Mouse (Mus musculus) liver, embryonic 14.5 days (tissue): Measurements from ENCODE around the gene Myo18a. TPM values are rescaled to one million over a fixed set of nuclear protein-coding genes. Genes with fewer than 3 reads are reported as not detected.

Experiments used
- ATAC-seq: fragments of 200-750 bp; cut with Nextera tagmentation; 2 replicates; pipeline ENCODE4 v1.8.0; 2017; ENCODE audit warnings: moderate number of reproducible peaks, mild to moderate bottlenecking, moderate library complexity; ENCODE audit not compliant: insufficient read depth
- DNase-seq, 3 experiments: peaks; one replicate each; pipeline ENCODE4 v3.0.0-alpha.2; 2012 to 2013; ENCODE audit warnings: low read depth in 3 of 3, low spot score in 3 of 3
- H3K27ac ChIP-seq: fragments of 300-500 bp; sonication (generic); 2 replicates; pipeline ENCODE4 v1.5.1; 2014; ENCODE audit warnings: moderate library complexity, mild to moderate bottlenecking, control low read depth, inconsistent platforms
- H3K27me3 ChIP-seq: fragments of 300-500 bp; sonication (generic); 2 replicates; pipeline ENCODE4 v1.6.1; 2014; ENCODE audit warnings: mild to moderate bottlenecking, low read length, moderate library complexity; ENCODE audit not compliant: control insufficient read depth, insufficient read depth
- H3K36me3 ChIP-seq: fragments of 300-500 bp; sonication (generic); replicated peaks from 2 replicates; pipeline ENCODE4 v1.6.1; 2014; ENCODE audit warnings: low read depth; ENCODE audit not compliant: control insufficient read depth, insufficient read depth
- H3K4me1 ChIP-seq, 2 experiments: fragments of 200-500 bp in 1 of 2; fragments of 300-500 bp in 1 of 2; sonication (generic) in 1 of 2; replicated peaks; 2 replicates each; pipeline ENCODE4 v1.6.1; 2012 to 2014; ENCODE audit warnings: antibody characterized with exemption in 1 of 2, inconsistent platforms in 1 of 2, low read length in 1 of 2; ENCODE audit not compliant: control insufficient read depth in 2 of 2, insufficient read depth in 2 of 2
- H3K4me2 ChIP-seq: fragments of 300-500 bp; sonication (generic); 2 replicates; pipeline ENCODE4 v1.6.1; 2014; ENCODE audit warnings: low read depth, mild to moderate bottlenecking, control low read depth, moderate library complexity
- H3K4me3 ChIP-seq, 2 experiments: fragments of 200-500 bp in 1 of 2; fragments of 300-500 bp in 1 of 2; sonication (generic) in 1 of 2; 2 replicates each; pipeline ENCODE4 v1.5.1; 2012 to 2014; ENCODE audit warnings: low read depth in 2 of 2, low read length in 2 of 2, mild to moderate bottlenecking in 2 of 2, control low read depth in 1 of 2, inconsistent platforms in 1 of 2, moderate library complexity in 1 of 2; ENCODE audit not compliant: insufficient read depth in 1 of 2
- H3K9ac ChIP-seq: fragments of 300-500 bp; sonication (generic); replicated peaks from 2 replicates; pipeline ENCODE4 v1.6.1; 2014; ENCODE audit warnings: mild to moderate bottlenecking, control low read depth, moderate library complexity
- H3K9me3 ChIP-seq: fragments of 300-500 bp; sonication (generic); 2 replicates; pipeline ENCODE4 v1.6.1; 2016; ENCODE audit warnings: low read length, mixed read lengths; ENCODE audit not compliant: control insufficient read depth
- CTCF ChIP-seq: IDR thresholded peaks from 2 replicates; pipeline ENCODE4 v1.5.1; 2016; ENCODE audit warnings: antibody characterized with exemption, low read depth, control low read depth
- EP300 ChIP-seq: IDR thresholded peaks from 2 replicates; pipeline ENCODE4 v1.6.1; 2016; ENCODE audit warnings: antibody characterized with exemption, low read depth
- WGBS: fragments of 180-500 bp; shearing (Covaris S2); extraction: QIAGEN DNeasy Blood & Tissue Kit; methylation state at CpG from one replicate; pipeline ENCODE4 v1.1.7; 2014; ENCODE audit not compliant: insufficient replicate concordance; 5-methylcytosine and 5-hydroxymethylcytosine counted together
- polyA plus RNA-seq, 2 experiments: library from polyadenylated mRNA; depleted of rRNA in 1 of 2; stranded (reverse) in 1 of 2; unstranded in 1 of 2; fragments of >200 nt; fragmentation: Nextera tagmentation in 1 of 2; extraction: Ambion mirVana in 1 of 2; gene quantifications; 2 replicates each; pipeline versions ENCODE4 v1.2.1 to v1.2.3; 2012 to 2014

The Myo18a gene
- polyA plus RNA-seq, 2 experiments, result 13.5 to 15.4 TPM

DNA sequence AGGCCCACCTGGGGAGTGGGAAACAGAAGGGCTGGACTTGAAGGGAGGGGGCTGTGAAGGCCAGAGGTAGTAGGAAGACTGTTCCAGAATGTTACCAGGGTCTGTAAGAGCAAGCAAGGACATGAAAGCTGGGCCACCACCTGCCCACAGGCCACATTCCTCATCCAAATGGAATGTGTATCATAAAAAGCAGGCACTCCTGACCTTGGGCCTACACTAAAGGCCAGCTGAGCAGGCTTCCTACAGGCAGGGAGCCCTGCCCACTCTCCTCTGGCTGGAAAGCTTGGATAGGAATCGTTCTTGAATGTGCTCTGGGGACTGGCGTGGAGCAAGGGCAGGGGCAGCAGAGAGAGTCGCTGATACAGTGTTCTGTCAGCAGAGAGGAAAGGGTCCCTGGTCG is 73.7 kb downstream of the Myo18a start:
- ATAC-seq (no peak), DNase-seq (no peak)
- TF ChIP-seq CTCF (no peak), EP300 (no peak)
- Histone ChIP-seq H3K4me3 (no peak overlapping the region), H3K27me3 (no peaks in the 10 kb centered on the region), H3K36me3 (peaks cover 14% of the 10 kb centered on the region), H3K9ac (no peak overlapping the region), H3K27ac (no peak overlapping the region), H3K9me3 (no peaks in the 10 kb centered on the region), H3K4me2 (no peak overlapping the region), H3K4me1 (no peaks in the 10 kb centered on the region)
- WGBS, result 83% methylated on average over 4 of the region's 4 CpGs

DNA sequence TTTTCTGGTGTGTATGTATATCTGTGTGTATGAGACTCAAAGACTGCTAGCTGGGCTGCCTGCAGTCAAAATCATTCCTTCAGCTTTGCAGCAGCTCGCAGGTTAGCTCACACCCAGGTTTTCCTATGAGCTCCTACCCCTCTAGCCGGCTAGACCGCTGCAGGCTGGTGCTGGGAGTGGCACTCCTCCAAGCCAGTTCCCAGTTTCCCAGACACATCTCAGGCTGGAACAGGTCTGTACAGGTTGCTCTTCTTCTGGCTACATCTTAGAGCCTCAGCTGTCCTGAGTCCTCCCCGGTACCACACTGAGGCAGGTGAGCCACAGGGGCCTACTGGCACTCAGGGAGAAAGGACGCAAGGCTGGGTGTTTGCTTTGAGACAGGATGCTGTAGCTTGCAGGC is 74.8 kb downstream of the Myo18a start:
- Histone ChIP-seq H3K36me3 (peaks cover 16% of the 10 kb centered on the region), H3K9ac (no peak overlapping the region), H3K27ac (no peak overlapping the region), H3K4me1 (no peaks in the 10 kb centered on the region), H3K9me3 (no peaks in the 10 kb centered on the region), H3K4me3 (no peak overlapping the region), H3K4me2 (no peak overlapping the region), H3K27me3 (no peaks in the 10 kb centered on the region)
- no peak for DNase-seq
- TF ChIP-seq CTCF, result no peak
- no peak for TF ChIP-seq EP300
- ATAC-seq, result no peak
- 88% methylated on average over 5 of the region's 5 CpGs for WGBS

DNA sequence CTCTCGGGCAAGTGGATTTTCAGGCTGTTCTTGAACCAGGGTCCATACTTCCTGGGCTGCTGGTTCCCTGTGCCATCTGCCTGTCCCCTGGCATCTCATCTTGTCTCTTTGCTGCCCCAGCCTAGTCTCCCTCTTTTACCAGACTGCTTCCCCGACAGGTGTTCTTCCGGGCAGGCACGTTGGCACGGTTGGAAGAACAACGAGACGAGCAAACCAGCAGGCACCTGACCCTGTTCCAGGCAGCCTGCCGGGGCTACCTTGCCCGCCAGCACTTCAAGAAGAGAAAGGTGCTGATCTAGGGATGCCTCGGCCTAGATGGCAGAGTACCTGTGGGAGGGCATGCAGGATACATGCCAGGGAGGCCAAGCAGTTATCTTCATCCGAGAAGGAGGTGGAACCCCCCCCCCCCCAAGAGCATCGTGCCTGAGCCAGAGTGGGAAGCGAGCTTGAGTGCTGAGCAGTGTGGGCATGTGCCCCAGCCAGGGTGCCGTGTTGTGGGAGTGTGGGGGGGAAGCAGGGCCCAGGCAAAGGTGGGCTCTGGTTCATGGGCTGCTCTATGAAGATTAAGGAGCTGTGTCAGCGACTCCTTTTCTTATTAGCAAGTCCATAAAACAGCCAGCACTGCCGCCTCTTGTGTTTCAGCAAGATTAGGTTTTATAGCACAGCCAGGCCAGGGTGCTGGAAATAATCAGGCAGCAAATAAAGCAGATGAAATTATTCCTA is 77.6 kb downstream of the Myo18a start:
- Histone ChIP-seq H3K4me2 (no peak overlapping the region), H3K27me3 (no peaks in the 10 kb centered on the region), H3K27ac (no peak overlapping the region), H3K9ac (no peak overlapping the region), H3K4me1 (no peaks in the 10 kb centered on the region), H3K36me3 (peaks cover 25% of the 10 kb centered on the region), H3K9me3 (no peaks in the 10 kb centered on the region), H3K4me3 (no peak overlapping the region)
- ATAC-seq, result no peak
- no peak for DNase-seq
- 81% methylated on average over 16 of the region's 16 CpGs for WGBS
- TF ChIP-seq EP300, result no peak

DNA sequence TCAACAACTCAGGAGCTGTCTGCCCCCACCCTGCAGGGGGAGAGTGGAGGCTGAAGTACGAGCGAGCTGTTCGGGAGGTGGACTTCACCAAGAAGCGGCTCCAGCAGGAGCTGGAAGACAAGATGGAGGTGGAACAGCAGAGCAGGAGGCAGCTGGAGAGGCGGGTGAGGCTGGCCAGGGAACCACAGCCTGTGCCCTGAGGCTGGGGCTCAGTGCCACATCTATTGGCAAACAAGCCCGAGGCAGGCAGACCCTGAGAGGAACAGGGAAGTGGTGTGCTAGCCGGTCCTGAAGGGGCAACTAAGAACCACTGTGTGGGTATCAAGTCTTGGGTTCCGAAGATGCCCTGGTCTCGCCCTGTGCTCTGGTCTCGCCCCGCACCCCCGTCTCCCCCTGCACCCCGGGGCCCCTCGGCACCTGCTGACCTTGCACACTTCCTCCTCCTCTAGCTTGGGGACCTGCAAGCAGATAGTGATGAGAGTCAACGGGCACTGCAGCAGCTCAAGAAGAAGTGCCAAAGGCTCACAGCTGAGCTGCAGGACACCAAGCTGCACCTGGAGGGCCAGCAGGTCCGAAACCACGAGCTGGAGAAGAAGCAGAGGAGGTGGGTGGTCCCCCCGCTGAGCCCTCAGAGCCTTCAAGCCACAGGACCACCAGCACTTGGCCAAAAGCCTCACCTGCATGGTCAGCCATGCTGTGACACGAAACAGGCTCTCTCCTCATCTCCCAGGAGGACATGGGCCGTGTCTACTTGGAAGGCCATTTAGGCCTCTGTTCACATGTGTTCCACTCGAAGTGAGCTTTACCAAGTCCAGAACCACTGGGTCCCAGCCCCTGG is 80.2 kb downstream of the Myo18a start:
- ATAC-seq (no peak), DNase-seq (no peak)
- Histone ChIP-seq H3K4me2 (no peak overlapping the region), H3K27me3 (no peaks in the 10 kb centered on the region), H3K4me1 (no peaks in the 10 kb centered on the region), H3K27ac (no peak overlapping the region), H3K36me3 (peaks cover 28% of the 10 kb centered on the region), H3K4me3 (no peak overlapping the region), H3K9ac (no peak overlapping the region), H3K9me3 (no peaks in the 10 kb centered on the region)
- TF ChIP-seq EP300, result no peak
- no peak for TF ChIP-seq CTCF
- WGBS, result 79% methylated on average over 21 of the region's 21 CpGs

DNA sequence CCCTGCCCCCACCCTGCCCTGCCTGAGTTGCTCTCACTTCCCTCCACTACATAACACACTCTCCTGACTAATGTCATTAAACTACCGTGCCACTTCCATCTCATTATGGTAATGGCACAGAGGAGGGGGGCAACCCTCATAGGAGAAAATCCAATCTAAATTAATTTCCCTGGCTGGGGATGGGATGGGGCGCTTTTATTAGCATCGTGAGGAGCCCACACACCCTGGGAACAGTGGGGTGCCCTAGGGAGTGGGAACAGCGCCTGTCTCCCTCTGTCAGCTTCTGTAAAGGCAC is 80.8 kb downstream of the Myo18a start:
- Histone ChIP-seq H3K9me3 (no peaks in the 10 kb centered on the region), H3K9ac (no peak overlapping the region), H3K36me3 (peaks cover 28% of the 10 kb centered on the region), H3K4me1 (no peaks in the 10 kb centered on the region), H3K4me3 (no peak overlapping the region), H3K4me2 (no peak overlapping the region), H3K27me3 (no peaks in the 10 kb centered on the region), H3K27ac (no peak overlapping the region)
- DNase-seq (no peak), ATAC-seq (no peak)
- TF ChIP-seq EP300 (no peak), CTCF (no peak)
- WGBS, result 78% methylated on average over 4 of the region's 4 CpGs
